Mouse (Mus musculus) embryonic facial prominence, embryonic 12.5 days (tissue): ENCODE results near the gene Ccdc92b. TPM values are rescaled to one million over a fixed set of nuclear protein-coding genes. Genes with fewer than 3 reads are reported as not detected.

Source experiments
- ATAC-seq: fragments of 200-750 bp; cut with Nextera tagmentation; 2 replicates; pipeline ENCODE4 v1.8.0; 2017; ENCODE audit not compliant: insufficient number of reproducible peaks, insufficient read depth, low FRiP score, low TSS enrichment
- H3K27ac ChIP-seq: fragments of 300-500 bp; sonication (generic); 2 replicates; pipeline ENCODE4 v1.5.1; 2016; ENCODE audit warnings: mild to moderate bottlenecking
- H3K27me3 ChIP-seq: fragments of 300-500 bp; sonication (generic); 2 replicates; pipeline ENCODE4 v1.6.1; 2016; ENCODE audit warnings: mild to moderate bottlenecking, moderate library complexity
- H3K36me3 ChIP-seq: fragments of 300-500 bp; sonication (generic); 2 replicates; pipeline ENCODE4 v1.6.1; 2016; ENCODE audit warnings: mild to moderate bottlenecking
- H3K4me1 ChIP-seq: fragments of 300-500 bp; sonication (generic); 2 replicates; pipeline ENCODE4 v1.6.1; 2016
- H3K4me2 ChIP-seq: fragments of 300-500 bp; sonication (generic); replicated peaks from 2 replicates; pipeline ENCODE4 v1.6.1; 2016; ENCODE audit warnings: mild to moderate bottlenecking, moderate library complexity
- H3K4me3 ChIP-seq: fragments of 300-500 bp; sonication (generic); 2 replicates; pipeline ENCODE4 v1.5.1; 2016; ENCODE audit warnings: mild to moderate bottlenecking
- H3K9ac ChIP-seq: fragments of 300-500 bp; sonication (generic); 2 replicates; pipeline ENCODE4 v1.6.1; 2016; ENCODE audit warnings: mild to moderate bottlenecking, moderate library complexity
- H3K9me3 ChIP-seq: fragments of 300-500 bp; sonication (generic); 2 replicates; pipeline ENCODE4 v1.6.1; 2016; ENCODE audit warnings: mild to moderate bottlenecking, moderate library complexity
- WGBS: fragments of 180-500 bp; shearing (Covaris S2); methylation state at CpG from one replicate; pipeline ENCODE4 v1.1.7; 2016; 5-methylcytosine and 5-hydroxymethylcytosine counted together
- polyA plus RNA-seq: library from polyadenylated mRNA; unstranded; fragments of >200 nt; fragmentation: Nextera tagmentation; extraction: Ambion mirVana; gene quantifications from 2 replicates; pipeline ENCODE4 v1.2.1, GENCODE M21; 2016

Ccdc92b gene
- polyA plus RNA-seq, 1 experiment from 2014 or later = 1.4 TPM

GRCm38 (mm10) chr11:74661641-74662040 is 42.2 kb downstream of the Ccdc92b start:
- no peaks in the 10 kb centered on the region for H3K4me1 ChIP-seq
- 94% methylated on average over 19 of the region's 19 CpGs for WGBS
- no peak overlapping the region for H3K27ac ChIP-seq
- H3K9me3 ChIP-seq = no peaks in the 10 kb centered on the region
- H3K27me3 ChIP-seq = no peaks in the 10 kb centered on the region
- no peak for ATAC-seq
- H3K4me3 ChIP-seq = no peak overlapping the region
- H3K36me3 ChIP-seq = peaks cover 96% of the 10 kb centered on the region
- no peak overlapping the region for H3K9ac ChIP-seq
- no peak overlapping the region for H3K4me2 ChIP-seq

- no peak for ATAC-seq
- Histone ChIP-seq H3K4me1 (no peaks in the 10 kb centered on the region), H3K27me3 (no peaks in the 10 kb centered on the region), H3K9ac (no peak overlapping the region), H3K4me3 (no peak overlapping the region), H3K27ac (no peak overlapping the region), H3K36me3 (peaks cover 98% of the 10 kb centered on the region), H3K9me3 (no peaks in the 10 kb centered on the region), H3K4me2 (no peak overlapping the region)
- WGBS = 93% methylated on average over 6 of the region's 6 CpGs
These were observed 42.8 kb downstream of the Ccdc92b start for GRCm38 (mm10) chr11:74662221-74662620.

GRCm38 (mm10) chr11:74664279-74664678 is 44.9 kb downstream of the Ccdc92b start:
- Histone ChIP-seq H3K9me3 (no peaks in the 10 kb centered on the region), H3K4me3 (no peak overlapping the region), H3K27ac (no peak overlapping the region), H3K4me1 (no peaks in the 10 kb centered on the region), H3K36me3 (peaks cover 98% of the 10 kb centered on the region), H3K9ac (no peak overlapping the region), H3K4me2 (no peak overlapping the region), H3K27me3 (no peaks in the 10 kb centered on the region)
- ATAC-seq = no peak
- WGBS = 85% methylated on average over 3 of the region's 3 CpGs

- no peak overlapping the region for H3K4me3 ChIP-seq
- WGBS = 95% methylated on average over 8 of the region's 8 CpGs
- no peak overlapping the region for H3K27ac ChIP-seq
- no peaks in the 10 kb centered on the region for H3K27me3 ChIP-seq
- H3K36me3 ChIP-seq = peaks cover 98% of the 10 kb centered on the region
- H3K9me3 ChIP-seq = no peaks in the 10 kb centered on the region
- H3K9ac ChIP-seq = no peak overlapping the region
- no peak for ATAC-seq
- no peaks in the 10 kb centered on the region for H3K4me1 ChIP-seq
- no peak overlapping the region for H3K4me2 ChIP-seq
These were observed 45.5 kb downstream of the Ccdc92b start for GRCm38 (mm10) chr11:74664906-74665305.

- no peak for ATAC-seq
- peaks cover 92% of the 10 kb centered on the region for H3K36me3 ChIP-seq
- no peak overlapping the region for H3K4me2 ChIP-seq
- H3K27me3 ChIP-seq = no peaks in the 10 kb centered on the region
- H3K9me3 ChIP-seq = no peaks in the 10 kb centered on the region
- H3K4me1 ChIP-seq = no peaks in the 10 kb centered on the region
- WGBS = 95% methylated on average over 17 of the region's 17 CpGs
- no peak overlapping the region for H3K4me3 ChIP-seq
- no peak overlapping the region for H3K27ac ChIP-seq
- no peak overlapping the region for H3K9ac ChIP-seq
These were observed 46.4 kb downstream of the Ccdc92b start for GRCm38 (mm10) chr11:74665631-74666283.

- 88% methylated on average over 5 of the region's 5 CpGs for WGBS
These were observed 46.9 kb downstream of the Ccdc92b start for GRCm38 (mm10) chr11:74666284-74666652.

GRCm38 (mm10) chr11:74666776-74667581 is 47.6 kb downstream of the Ccdc92b start:
- Histone ChIP-seq H3K4me2 (no peak overlapping the region), H3K9ac (no peak overlapping the region), H3K36me3 (peaks cover 81% of the 10 kb centered on the region), H3K4me1 (no peaks in the 10 kb centered on the region), H3K27me3 (no peaks in the 10 kb centered on the region), H3K4me3 (no peak overlapping the region), H3K9me3 (no peaks in the 10 kb centered on the region), H3K27ac (no peak overlapping the region)
- no peak for ATAC-seq
- WGBS = 93% methylated on average over 14 of the region's 14 CpGs

More at GRCm38 (mm10) chr11:74666284-74666652, 46.9 kb downstream of the Ccdc92b start:
- Histone ChIP-seq H3K4me2 (no peak overlapping the region), H3K36me3 (peaks cover 88% of the 10 kb centered on the region), H3K4me3 (no peak overlapping the region), H3K27me3 (no peaks in the 10 kb centered on the region), H3K9me3 (no peaks in the 10 kb centered on the region), H3K4me1 (no peaks in the 10 kb centered on the region), H3K9ac (no peak overlapping the region), H3K27ac (no peak overlapping the region)
- no peak for ATAC-seq

GRCm38 (mm10) chr11:74667582-74668010 is 48.2 kb downstream of the Ccdc92b start:
- no peak overlapping the region for H3K27ac ChIP-seq
- no peaks in the 10 kb centered on the region for H3K27me3 ChIP-seq
- H3K9me3 ChIP-seq = no peaks in the 10 kb centered on the region
- peaks cover 75% of the 10 kb centered on the region for H3K36me3 ChIP-seq
- no peak for ATAC-seq
- H3K4me2 ChIP-seq = no peak overlapping the region
- WGBS = 94% methylated on average over 13 of the region's 13 CpGs
- no peak overlapping the region for H3K4me3 ChIP-seq
- H3K4me1 ChIP-seq = no peaks in the 10 kb centered on the region
- no peak overlapping the region for H3K9ac ChIP-seq

- H3K4me3 ChIP-seq = no peak overlapping the region
- no peaks in the 10 kb centered on the region for H3K27me3 ChIP-seq
- no peaks in the 10 kb centered on the region for H3K4me1 ChIP-seq
- no peak overlapping the region for H3K4me2 ChIP-seq
- WGBS = 88% methylated on average over 5 of the region's 5 CpGs
- no peaks in the 10 kb centered on the region for H3K9me3 ChIP-seq
- H3K36me3 ChIP-seq = peaks cover 71% of the 10 kb centered on the region
- H3K9ac ChIP-seq = no peak overlapping the region
- ATAC-seq = no peak
- no peak overlapping the region for H3K27ac ChIP-seq
These were observed 49.1 kb downstream of the Ccdc92b start for GRCm38 (mm10) chr11:74668466-74668865.

GRCm38 (mm10) chr11:74668971-74669370 is 49.6 kb downstream of the Ccdc92b start:
- Histone ChIP-seq H3K4me3 (no peak overlapping the region), H3K36me3 (peaks cover 66% of the 10 kb centered on the region), H3K9ac (no peak overlapping the region), H3K27ac (no peak overlapping the region), H3K27me3 (no peaks in the 10 kb centered on the region), H3K9me3 (no peaks in the 10 kb centered on the region), H3K4me1 (no peaks in the 10 kb centered on the region), H3K4me2 (no peak overlapping the region)
- ATAC-seq = no peak
- WGBS = 88% methylated on average over 2 of the region's 2 CpGs

- Histone ChIP-seq H3K9ac (no peak overlapping the region), H3K4me2 (no peak overlapping the region), H3K9me3 (no peaks in the 10 kb centered on the region), H3K4me1 (no peaks in the 10 kb centered on the region), H3K27me3 (no peaks in the 10 kb centered on the region), H3K4me3 (no peak overlapping the region), H3K36me3 (peaks cover 64% of the 10 kb centered on the region), H3K27ac (no peak overlapping the region)
- no peak for ATAC-seq
These were observed 50.7 kb downstream of the Ccdc92b start for GRCm38 (mm10) chr11:74670151-74670550.

- no peak for ATAC-seq
- H3K36me3 ChIP-seq = peaks cover 58% of the 10 kb centered on the region
- no peak overlapping the region for H3K4me3 ChIP-seq
- no peaks in the 10 kb centered on the region for H3K27me3 ChIP-seq
- WGBS = 87% methylated on average over 1 of the region's 1 CpGs
- no peaks in the 10 kb centered on the region for H3K4me1 ChIP-seq
- H3K9me3 ChIP-seq = no peaks in the 10 kb centered on the region
- H3K9ac ChIP-seq = no peak overlapping the region
- no peak overlapping the region for H3K4me2 ChIP-seq
- H3K27ac ChIP-seq = no peak overlapping the region
These were observed 51.6 kb downstream of the Ccdc92b start for GRCm38 (mm10) chr11:74671013-74671412.
